Mouse (Mus musculus): ENCODE results near the gene Pcyt2.
A peak's percentile ranks its signal among the peaks of the same experiment; 100 is the strongest.
"Not testable (repeated sequence)": the region's sequence is repeated elsewhere in the genome, so short reads cannot be mapped to it uniquely, and the experiment has no call there.

The Pcyt2 gene

GRCm38 (mm10) chr11:120615606-120616203, 2.0 kb downstream of the Pcyt2 start:
- DNase-seq (ENCODE audit: low spot score in 2 of 2) = no peak

GRCm38 (mm10) chr11:120615167-120615566, 2.6 kb downstream of the Pcyt2 start:
- no peak for DNase-seq (ENCODE audit: low spot score in 2 of 2)

GRCm38 (mm10) chr11:120613976-120614375, 3.8 kb downstream of the Pcyt2 start:
- no peak for DNase-seq (ENCODE audit: low spot score in 2 of 2)

GRCm38 (mm10) chr11:120613481-120613972, 4.2 kb downstream of the Pcyt2 start:
- DNase-seq (ENCODE audit: low spot score in 2 of 2) = no peak

- DNase-seq (ENCODE audit: low spot score in 2 of 2) = peak; percentile 62 to 74
These were observed 5.0 kb downstream of the Pcyt2 start for GRCm38 (mm10) chr11:120612763-120613162.

- DNase-seq (ENCODE audit: low spot score in 2 of 2) = no peak
These were observed 7.2 kb downstream of the Pcyt2 start for GRCm38 (mm10) chr11:120610477-120611046.

- DNase-seq (ENCODE audit: low spot score in 2 of 2) = no peak
These were observed 8.5 kb downstream of the Pcyt2 start for GRCm38 (mm10) chr11:120609250-120609649.

GRCm38 (mm10) chr11:120608241-120609034, 9.3 kb downstream of the Pcyt2 start, which contains the start of gene Npb:
Npb (plus strand) TSS chr11:120608477.
- no peak for DNase-seq (ENCODE audit: low spot score in 2 of 2)

GRCm38 (mm10) chr11:120606764-120607163, 11.0 kb downstream of the Pcyt2 start:
- no peak for DNase-seq (ENCODE audit: low spot score in 2 of 2)

GRCm38 (mm10) chr11:120605667-120606066, 12.1 kb downstream of the Pcyt2 start:
- DNase-seq (ENCODE audit: low spot score in 2 of 2) = no peak

GRCm38 (mm10) chr11:120603545-120603944, 14.2 kb downstream of the Pcyt2 start:
- no peak for DNase-seq (ENCODE audit: low spot score in 2 of 2)

- no peak for DNase-seq (ENCODE audit: low spot score in 2 of 2)
These were observed 17.0 kb downstream of the Pcyt2 start for GRCm38 (mm10) chr11:120600716-120601115.

- DNase-seq (ENCODE audit: low spot score in 2 of 2) = no peak
These were observed 18.7 kb downstream of the Pcyt2 start for GRCm38 (mm10) chr11:120598990-120599549.

GRCm38 (mm10) chr11:120598283-120598989, 19.3 kb downstream of the Pcyt2 start, which contains the start of the genes Alyref and Anapc11:
Alyref (minus strand) TSS chr11:120598365.
Anapc11 (plus strand) TSS chr11:120598421.
- DNase-seq (ENCODE audit: low spot score in 2 of 2) = peak; percentile 90 to 93

- DNase-seq (ENCODE audit: low spot score in 2 of 2) = no peak
These were observed 20.2 kb downstream of the Pcyt2 start for GRCm38 (mm10) chr11:120597240-120598235.

- no peak for DNase-seq (ENCODE audit: low spot score in 2 of 2)
These were observed 29.2 kb downstream of the Pcyt2 start for GRCm38 (mm10) chr11:120588531-120588930.

- DNase-seq (ENCODE audit: low spot score in 2 of 2) = no peak
These were observed 33.8 kb downstream of the Pcyt2 start for GRCm38 (mm10) chr11:120583937-120584336.

GRCm38 (mm10) chr11:120582982-120583293, 34.8 kb downstream of the Pcyt2 start:
- not testable (repeated sequence) for DNase-seq (ENCODE audit: low spot score in 2 of 2)

- DNase-seq (ENCODE audit: low spot score in 2 of 2) = peak; percentile 56 to 69
These were observed 35.3 kb downstream of the Pcyt2 start for GRCm38 (mm10) chr11:120582268-120582981.

All from natural killer cell, adult 2 months (primary cell).